Mouse (Mus musculus) CH12.LX (cell line): Measurements from ENCODE around the gene Tmem41b. TPM values are rescaled to one million over a fixed set of nuclear protein-coding genes. Genes with fewer than 3 reads are reported as not detected.

ENCODE experiments used
- DNase-seq: peaks from one replicate; pipeline ENCODE4 v3.0.0-alpha.2; 2013; ENCODE audit errors: extremely low read depth
- H3K27ac ChIP-seq: 2 replicates; pipeline ENCODE4 v1.5.1; 2012; ENCODE audit warnings: low read depth, mild to moderate bottlenecking, control low read depth, moderate library complexity; ENCODE audit not compliant: insufficient read depth
- H3K27me3 ChIP-seq: replicated peaks from 2 replicates; pipeline ENCODE3; 2012; ENCODE audit warnings: inconsistent platforms
- H3K36me3 ChIP-seq, 2 experiments: replicated peaks in 1 of 2; 2 replicates each; pipeline versions ENCODE3 to v1.6.1; 2012; ENCODE audit warnings: inconsistent platforms in 1 of 2, low read length in 1 of 2, mild to moderate bottlenecking in 1 of 2, mixed read lengths in 1 of 2, moderate library complexity in 1 of 2; ENCODE audit not compliant: control insufficient read depth in 1 of 2, insufficient read depth in 1 of 2
- H3K4me1 ChIP-seq, 2 experiments: 2 replicates each; pipeline ENCODE4 v1.6.1; 2012; ENCODE audit warnings: inconsistent platforms in 1 of 2, moderate library complexity in 1 of 2; ENCODE audit not compliant: insufficient read depth in 2 of 2, control insufficient read depth in 1 of 2
- H3K4me2 ChIP-seq: 2 replicates; pipeline ENCODE4 v1.6.1; 2012; ENCODE audit warnings: low read depth, mild to moderate bottlenecking, control low read depth; ENCODE audit not compliant: poor library complexity, insufficient read depth, severe bottlenecking
- H3K4me3 ChIP-seq, 3 experiments: fragments of 150-350 bp in 1 of 3; sonication (generic) in 1 of 3; replicated peaks in 1 of 3; 2 replicates each; pipeline versions ENCODE3 to v1.5.1; 2011 to 2012; ENCODE audit warnings: low read depth in 2 of 3, low read length in 2 of 3, mild to moderate bottlenecking in 2 of 3, moderate library complexity in 2 of 3, control low read depth in 1 of 3, improper control_type of control experiment in 1 of 3, inconsistent platforms in 1 of 3, mixed read lengths in 1 of 3; ENCODE audit not compliant: poor library complexity in 1 of 3
- H3K79me2 ChIP-seq: replicated peaks from 2 replicates; pipeline ENCODE4 v1.6.1; 2012; ENCODE audit warnings: mild to moderate bottlenecking, moderate library complexity; ENCODE audit not compliant: control insufficient read depth, poor library complexity, insufficient read depth, severe bottlenecking; ENCODE audit errors: extremely low read depth
- H3K9ac ChIP-seq: 2 replicates; pipeline ENCODE4 v1.6.1; 2012; ENCODE audit warnings: low read depth, mild to moderate bottlenecking, control low read depth, moderate library complexity; ENCODE audit not compliant: insufficient read depth
- H3K9me3 ChIP-seq: replicated peaks from 2 replicates; pipeline ENCODE3; 2012; ENCODE audit warnings: low read length, inconsistent platforms, mixed read lengths
- BHLHE40 ChIP-seq: IDR thresholded peaks from 2 replicates; pipeline ENCODE4 v1.6.1; 2011; ENCODE audit warnings: mild to moderate bottlenecking, low read depth, low read length, improper control_type of control experiment
- CHD1 ChIP-seq: IDR thresholded peaks from 2 replicates; pipeline ENCODE4 v1.6.1; 2012; ENCODE audit warnings: low read depth, low read length, improper control_type of control experiment, inconsistent platforms
- CHD2 ChIP-seq: IDR thresholded peaks from 2 replicates; pipeline ENCODE4 v1.6.1; 2011; ENCODE audit warnings: low read length, improper control_type of control experiment
- E2F4 ChIP-seq: IDR thresholded peaks from 2 replicates; pipeline ENCODE4 v1.6.1; 2011; ENCODE audit warnings: low read depth, low read length, improper control_type of control experiment; ENCODE audit not compliant: insufficient replicate concordance
- ELF1 ChIP-seq: IDR thresholded peaks from 2 replicates; pipeline ENCODE4 v1.6.1; 2014; ENCODE audit warnings: low read depth, mild to moderate bottlenecking, inconsistent platforms, low read length, improper control_type of control experiment
- EP300 ChIP-seq: IDR thresholded peaks from 2 replicates; pipeline ENCODE4 v1.6.1; 2011; ENCODE audit warnings: low read length, improper control_type of control experiment
- GABPA ChIP-seq: IDR thresholded peaks from 2 replicates; pipeline ENCODE4 v1.6.1; 2012; ENCODE audit warnings: low read depth, low read length, improper control_type of control experiment, inconsistent platforms; ENCODE audit not compliant: insufficient replicate concordance
- JUN ChIP-seq: IDR thresholded peaks from 2 replicates; pipeline ENCODE4 v1.6.1; 2011; ENCODE audit warnings: low read depth, mild to moderate bottlenecking, low read length, improper control_type of control experiment, moderate library complexity; ENCODE audit not compliant: insufficient read depth
- JUND ChIP-seq: conservative IDR thresholded peaks from 2 replicates; pipeline ENCODE4 v1.6.1; 2011; ENCODE audit warnings: low read depth, low read length, improper control_type of control experiment
- KAT2A ChIP-seq: IDR thresholded peaks from 2 replicates; pipeline ENCODE4 v1.6.1; 2012; ENCODE audit warnings: low read length, improper control_type of control experiment, inconsistent platforms; ENCODE audit not compliant: insufficient replicate concordance
- MAFK ChIP-seq: IDR thresholded peaks from 2 replicates; pipeline ENCODE4 v1.6.1; 2011; ENCODE audit warnings: low read length, improper control_type of control experiment; ENCODE audit not compliant: insufficient replicate concordance
- MAX ChIP-seq: IDR thresholded peaks from 2 replicates; pipeline ENCODE4 v1.6.1; 2011; ENCODE audit warnings: low read length, improper control_type of control experiment
- MAZ ChIP-seq: IDR thresholded peaks from 2 replicates; pipeline ENCODE4 v1.6.1; 2012; ENCODE audit warnings: low read depth, mild to moderate bottlenecking, inconsistent platforms, low read length, improper control_type of control experiment, moderate library complexity
- MEF2A ChIP-seq: IDR thresholded peaks from 2 replicates; pipeline ENCODE4 v1.6.1; 2014; ENCODE audit warnings: low read depth, mild to moderate bottlenecking, inconsistent platforms, low read length, improper control_type of control experiment, borderline replicate concordance
- MXI1 ChIP-seq: IDR thresholded peaks from 2 replicates; pipeline ENCODE4 v1.6.1; 2011; ENCODE audit warnings: mild to moderate bottlenecking, low read depth, low read length, improper control_type of control experiment
- MYC ChIP-seq: IDR thresholded peaks from 2 replicates; pipeline ENCODE4 v1.6.1; 2011; ENCODE audit warnings: low read depth, mild to moderate bottlenecking, improper control_type of control experiment, low read length
- NELFE ChIP-seq: IDR thresholded peaks from 2 replicates; pipeline ENCODE4 v1.6.1; 2011; ENCODE audit warnings: low read depth, low read length, improper control_type of control experiment
- PAX5 ChIP-seq: IDR thresholded peaks from 2 replicates; pipeline ENCODE4 v1.6.1; 2012; ENCODE audit warnings: low read length, inconsistent platforms, mixed read lengths
- POLR2A ChIP-seq: IDR thresholded peaks from 2 replicates; pipeline ENCODE4 v1.6.1; 2011; ENCODE audit warnings: low read depth, mild to moderate bottlenecking, improper control_type of control experiment, low read length
- RAD21 ChIP-seq: IDR thresholded peaks from 2 replicates; pipeline ENCODE4 v1.6.1; 2011; ENCODE audit warnings: low read depth, mild to moderate bottlenecking, low read length, improper control_type of control experiment, moderate library complexity
- RCOR1 ChIP-seq: conservative IDR thresholded peaks from 2 replicates; pipeline ENCODE4 v1.6.1; 2012; ENCODE audit warnings: low read depth, mild to moderate bottlenecking, inconsistent platforms, low read length, improper control_type of control experiment
- SMC3 ChIP-seq: IDR thresholded peaks from 2 replicates; pipeline ENCODE4 v1.6.1; 2011; ENCODE audit warnings: low read depth, low read length, improper control_type of control experiment
- TBP ChIP-seq: conservative IDR thresholded peaks from 2 replicates; pipeline ENCODE4 v1.6.1; 2011; ENCODE audit warnings: low read depth, low read length, improper control_type of control experiment
- TCF12 ChIP-seq: IDR thresholded peaks from 2 replicates; pipeline ENCODE4 v1.6.1; 2014; ENCODE audit warnings: low read depth, mild to moderate bottlenecking, inconsistent platforms, low read length, improper control_type of control experiment
- UBTF ChIP-seq: IDR thresholded peaks from 2 replicates; pipeline ENCODE4 v1.6.1; 2012; ENCODE audit warnings: low read depth, mild to moderate bottlenecking, inconsistent platforms, low read length, improper control_type of control experiment, moderate library complexity
- USF1 ChIP-seq: IDR thresholded peaks from 2 replicates; pipeline ENCODE4 v1.6.1; 2014; ENCODE audit warnings: low read depth, mild to moderate bottlenecking, inconsistent platforms, low read length, improper control_type of control experiment
- ZC3H11A ChIP-seq: IDR thresholded peaks from 2 replicates; pipeline ENCODE4 v1.6.1; 2012; ENCODE audit warnings: low read depth, mild to moderate bottlenecking, inconsistent platforms, low read length, improper control_type of control experiment
- ZKSCAN1 ChIP-seq: IDR thresholded peaks from 2 replicates; pipeline ENCODE4 v1.6.1; 2012; ENCODE audit warnings: low read depth, inconsistent platforms, low read length, improper control_type of control experiment, borderline replicate concordance
- ZMIZ1 ChIP-seq: IDR thresholded peaks from 2 replicates; pipeline ENCODE4 v1.6.1; 2012; ENCODE audit warnings: low read depth, mild to moderate bottlenecking, inconsistent platforms, low read length, improper control_type of control experiment
- ZNF384 ChIP-seq: IDR thresholded peaks from 2 replicates; pipeline ENCODE4 v1.6.1; 2012; ENCODE audit warnings: low read depth, low read length, improper control_type of control experiment, inconsistent platforms
- dilution Hi-C: fragments of 300-500 bp; cut with MboI; formaldehyde crosslinking; loops from 2 replicates; pipeline ENCODE4 v1.14.3; 2020; ENCODE audit warnings: low sequenced_read_pairs; ENCODE audit not compliant: extremely low pct_unique_long_range_greater_than_20kb, extremely low pct_ligation_motif_present
- in situ Hi-C: fragments of 300-500 bp; cut with MboI; formaldehyde crosslinking; loops from 3 replicates; pipeline ENCODE4 v1.14.3; 2019; ENCODE audit warnings: low sequenced_read_pairs, low pct_ligation_motif_present, low pct_unique_long_range_greater_than_20kb, mixed read lengths
- polyA plus RNA-seq: library from polyadenylated mRNA; unstranded; fragments of >175 nt; gene quantifications from 2 replicates; pipeline ENCODE4 v1.2.1, GENCODE M21; 2012; ENCODE audit warnings: low read depth; ENCODE audit not compliant: insufficient read length
- total RNA-seq, 2 experiments: library from RNA; depleted of rRNA; stranded (reverse); fragments of 300-350 nt in 1 of 2; fragments of >200 nt in 1 of 2; gene quantifications; 2 replicates each; pipeline ENCODE4 v1.2.3; 2012 to 2014

Tmem41b gene
- total and polyA plus RNA-seq, 3 experiments = 51.1 to 106 (median 56.3) TPM

GRCm38 (mm10) chr7:109998388-109998787 lies 11.7 kb upstream of the Tmem41b start:
- Histone ChIP-seq H3K4me3 (no peak overlapping the region), H3K36me3 (no peaks in the 10 kb centered on the region), H3K4me2 (no peak overlapping the region), H3K79me2 (no peaks in the 10 kb centered on the region), H3K9me3 (no peaks in the 10 kb centered on the region), H3K27me3 (no peaks in the 10 kb centered on the region), H3K9ac (no peak overlapping the region), H3K4me1 (no peaks in the 10 kb centered on the region), H3K27ac (no peak overlapping the region)
- DNase-seq = no peak
- TF ChIP-seq MAZ (no peak), CHD2 (no peak), JUND (no peak), SMC3 (no peak), JUN (no peak), ZC3H11A (no peak), USF1 (no peak), TBP (no peak), MAFK (no peak), TCF12 (no peak), PAX5 (no peak), ZKSCAN1 (no peak), MAX (no peak), ZMIZ1 (no peak), MEF2A (no peak), CHD1 (no peak), RAD21 (no peak), EP300 (no peak), POLR2A (no peak), UBTF (no peak)
- dilution Hi-C loops (no loop called here), in situ Hi-C loops (no loop called here)

GRCm38 (mm10) chr7:109993157-109993959 lies 6.6 kb upstream of the Tmem41b start:
- H3K27ac ChIP-seq = no peak overlapping the region
- dilution Hi-C loops = no loop called here
- no peaks in the 10 kb centered on the region for H3K4me1 ChIP-seq
- no peak for TF ChIP-seq GABPA
- TF ChIP-seq TBP = no peak
- no peak for TF ChIP-seq ELF1
- no peak for TF ChIP-seq BHLHE40
- no peak for TF ChIP-seq ZNF384
- no peak for TF ChIP-seq TCF12
- TF ChIP-seq MAX = no peak
- no peak for TF ChIP-seq JUN
- no peak for TF ChIP-seq CHD2
- TF ChIP-seq PAX5 = no peak
- TF ChIP-seq CHD1 = no peak
- TF ChIP-seq KAT2A = no peak
- no peak for TF ChIP-seq MXI1
- no peak for TF ChIP-seq NELFE
- TF ChIP-seq MYC = no peak
- no peak for TF ChIP-seq RCOR1
- no peak for TF ChIP-seq E2F4
- in situ Hi-C loops = no loop called here
- H3K9me3 ChIP-seq = no peaks in the 10 kb centered on the region
- no peak overlapping the region for H3K4me2 ChIP-seq
- no peak for DNase-seq
- H3K79me2 ChIP-seq = no peaks in the 10 kb centered on the region
- no peak overlapping the region for H3K4me3 ChIP-seq
- H3K27me3 ChIP-seq = no peaks in the 10 kb centered on the region
- H3K9ac ChIP-seq = no peak overlapping the region
- H3K36me3 ChIP-seq = no peaks in the 10 kb centered on the region
